Mouse (Mus musculus): ENCODE data around the gene Wnt3a.

Wnt3a gene

GRCm38 (mm10) chr11:59260706-59261493, 29.7 kb downstream of the Wnt3a start:
- DNase-seq = no peak

- DNase-seq = no peak
These were observed 30.9 kb downstream of the Wnt3a start for GRCm38 (mm10) chr11:59259647-59260046.

- no peak for DNase-seq
These were observed 42.5 kb downstream of the Wnt3a start for GRCm38 (mm10) chr11:59248101-59248500.

GRCm38 (mm10) chr11:59243856-59244255, 46.7 kb downstream of the Wnt3a start:
- no peak for DNase-seq

GRCm38 (mm10) chr11:59241841-59242240, 48.7 kb downstream of the Wnt3a start:
- DNase-seq = no peak

- DNase-seq = no peak
These were observed 50.8 kb downstream of the Wnt3a start for GRCm38 (mm10) chr11:59239796-59240195.

- no peak for DNase-seq
These were observed 51.1 kb downstream of the Wnt3a start for GRCm38 (mm10) chr11:59239428-59239785.

GRCm38 (mm10) chr11:59238525-59239427, 51.8 kb downstream of the Wnt3a start:
- peak; percentile 75 for DNase-seq

- no peak for DNase-seq
These were observed 57.8 kb downstream of the Wnt3a start for GRCm38 (mm10) chr11:59232797-59233196.

GRCm38 (mm10) chr11:59230144-59230760, 60.3 kb downstream of the Wnt3a start:
- DNase-seq = peak; percentile 54

- DNase-seq = peak; percentile 96
These were observed 62.2 kb downstream of the Wnt3a start, which contains the start of gene Arf1 for GRCm38 (mm10) chr11:59228122-59228953. TSS of gene Arf1 (minus strand) at chr11:59228270.

- no peak for DNase-seq
These were observed 62.9 kb downstream of the Wnt3a start for GRCm38 (mm10) chr11:59227604-59228121.

GRCm38 (mm10) chr11:59226787-59227603, 63.6 kb downstream of the Wnt3a start:
- DNase-seq = no peak

GRCm38 (mm10) chr11:59226251-59226650, 64.3 kb downstream of the Wnt3a start:
- DNase-seq = no peak

GRCm38 (mm10) chr11:59225167-59225566, 65.4 kb downstream of the Wnt3a start:
- DNase-seq = no peak

GRCm38 (mm10) chr11:59224470-59224869, 66.1 kb downstream of the Wnt3a start:
- DNase-seq = no peak

GRCm38 (mm10) chr11:59224025-59224424, 66.5 kb downstream of the Wnt3a start:
- DNase-seq = no peak

- DNase-seq = no peak
These were observed 68.2 kb downstream of the Wnt3a start for GRCm38 (mm10) chr11:59222306-59222705.

- no peak for DNase-seq
These were observed 68.9 kb downstream of the Wnt3a start for GRCm38 (mm10) chr11:59221604-59222003.

- no peak for DNase-seq
These were observed 71.5 kb downstream of the Wnt3a start for GRCm38 (mm10) chr11:59219064-59219463.

GRCm38 (mm10) chr11:59218389-59218998, 72.1 kb downstream of the Wnt3a start:
- DNase-seq = no peak
